Mouse (Mus musculus) kidney, adult 2 months (tissue): ENCODE results near the gene Cideb. TPM values are rescaled to one million over a fixed set of nuclear protein-coding genes. Genes with fewer than 3 reads are reported as not detected.

Experiments used
- DNase-seq: peaks from one replicate; pipeline ENCODE4 v3.0.0; 2021
- H3K27ac ChIP-seq: fragments of 200-500 bp; 2 replicates; pipeline ENCODE4 v1.5.1; 2012; ENCODE audit warnings: low read depth, low read length, control low read depth, inconsistent platforms; ENCODE audit not compliant: insufficient read depth
- H3K27me3 ChIP-seq: fragments of 200-500 bp; replicated peaks from 2 replicates; pipeline ENCODE4 v1.6.1; 2012; ENCODE audit warnings: mild to moderate bottlenecking, moderate library complexity, low read length, inconsistent platforms; ENCODE audit not compliant: control insufficient read depth, insufficient read depth
- H3K36me3 ChIP-seq: fragments of 200-500 bp; 2 replicates; pipeline ENCODE4 v1.6.1; 2012; ENCODE audit warnings: mild to moderate bottlenecking, moderate library complexity, low read length, inconsistent platforms; ENCODE audit not compliant: control insufficient read depth, insufficient read depth
- H3K4me1 ChIP-seq: fragments of 200-500 bp; 2 replicates; pipeline ENCODE4 v1.6.1; 2011; ENCODE audit warnings: low read length; ENCODE audit not compliant: control insufficient read depth, insufficient read depth
- H3K4me3 ChIP-seq: fragments of 200-500 bp; 2 replicates; pipeline ENCODE4 v1.5.1; 2011; ENCODE audit warnings: mild to moderate bottlenecking, low read depth, low read length, control low read depth; ENCODE audit not compliant: insufficient read depth
- CTCF ChIP-seq: fragments of 200-500 bp; conservative IDR thresholded peaks from 2 replicates; pipeline ENCODE4 v1.5.1; 2011; ENCODE audit warnings: low read depth, mild to moderate bottlenecking, control low read depth, low read length, moderate library complexity, mixed read lengths; ENCODE audit not compliant: insufficient read depth, insufficient read length
- POLR2A ChIP-seq: fragments of 200-500 bp; IDR thresholded peaks from one replicate; pipeline ENCODE4 v1.6.1; 2011; ENCODE audit warnings: low read depth, low read length, control low read depth
- WGBS: fragments of 180-500 bp; shearing (Covaris S2); methylation state at CpG from one replicate; pipeline ENCODE4 v1.1.7; 2018; 5-methylcytosine and 5-hydroxymethylcytosine counted together
- polyA plus RNA-seq: library from polyadenylated mRNA; depleted of rRNA; stranded (reverse); fragments of >200 nt; gene quantifications from 2 replicates; pipeline ENCODE4 v1.2.3, GENCODE M21; 2012

Cideb gene
- polyA plus RNA-seq, 1 experiment = 513 TPM

GRCm38 (mm10) chr14:55730531-55731032, 27.7 kb downstream of the Cideb start:
- Histone ChIP-seq H3K4me1 (no peaks in the 10 kb centered on the region; the same call in 1 of the 2 replicates), H3K36me3 (no peaks in the 10 kb centered on the region), H3K27me3 (no peaks in the 10 kb centered on the region), H3K4me3 (no peak overlapping the region), H3K27ac (no peak overlapping the region)
- TF ChIP-seq POLR2A = no peak
- no peak for TF ChIP-seq CTCF
- WGBS = 69% methylated on average over 7 of the region's 7 CpGs
- peak; percentile 31 for DNase-seq

- 77% methylated on average over 7 of the region's 7 CpGs for WGBS
- no peak for TF ChIP-seq POLR2A
- TF ChIP-seq CTCF = no peak
- no peaks in the 10 kb centered on the region for H3K36me3 ChIP-seq
- H3K4me3 ChIP-seq = no peak overlapping the region
- no peaks in the 10 kb centered on the region; the same call in 1 of the 2 replicates for H3K4me1 ChIP-seq
- no peak overlapping the region for H3K27ac ChIP-seq
- no peak for DNase-seq
- no peaks in the 10 kb centered on the region for H3K27me3 ChIP-seq
These were observed 28.1 kb downstream of the Cideb start for GRCm38 (mm10) chr14:55730116-55730515.

GRCm38 (mm10) chr14:55727889-55728685, 30.2 kb downstream of the Cideb start:
- Histone ChIP-seq H3K36me3 (no peaks in the 10 kb centered on the region), H3K4me3 (no peak overlapping the region), H3K27ac (no peak overlapping the region), H3K4me1 (peaks cover 3% of the 10 kb centered on the region; the same call in 1 of the 2 replicates), H3K27me3 (no peaks in the 10 kb centered on the region)
- TF ChIP-seq CTCF (no peak), POLR2A (no peak)
- WGBS = 66% methylated on average over 8 of the region's 8 CpGs
- DNase-seq = no peak

- Histone ChIP-seq H3K4me3 (no peak overlapping the region), H3K27ac (no peak overlapping the region), H3K36me3 (no peaks in the 10 kb centered on the region), H3K4me1 (peaks cover 5% of the 10 kb centered on the region; the same call in 1 of the 2 replicates), H3K27me3 (no peaks in the 10 kb centered on the region)
- TF ChIP-seq POLR2A = no peak
- no peak for TF ChIP-seq CTCF
- no peak for DNase-seq
These were observed 32.0 kb downstream of the Cideb start for GRCm38 (mm10) chr14:55726261-55726660.

GRCm38 (mm10) chr14:55724411-55724871, 33.8 kb downstream of the Cideb start:
- H3K4me3 ChIP-seq = no peak overlapping the region
- 0 out of 2 replicates have a peak overlapping the region, but pooled peaks have one; percentile 24 for H3K27ac ChIP-seq
- no peaks in the 10 kb centered on the region for H3K36me3 ChIP-seq
- H3K27me3 ChIP-seq = no peaks in the 10 kb centered on the region
- H3K4me1 ChIP-seq = peaks cover 10% of the 10 kb centered on the region; the same call in 1 of the 2 replicates
- DNase-seq = peak; percentile 72
- WGBS = 37% methylated on average over 8 of the region's 8 CpGs
- TF ChIP-seq CTCF (no peak), POLR2A (no peak)

GRCm38 (mm10) chr14:55723433-55723832, 34.8 kb downstream of the Cideb start:
- peaks cover 10% of the 10 kb centered on the region; the same call in 1 of the 2 replicates for H3K4me1 ChIP-seq
- TF ChIP-seq CTCF = no peak
- TF ChIP-seq POLR2A = no peak
- no peaks in the 10 kb centered on the region for H3K27me3 ChIP-seq
- H3K4me3 ChIP-seq = no peak overlapping the region
- WGBS = 95% methylated on average over 7 of the region's 7 CpGs
- no peaks in the 10 kb centered on the region for H3K36me3 ChIP-seq
- no peak for DNase-seq
- no peak overlapping the region for H3K27ac ChIP-seq

- H3K4me1 ChIP-seq = peaks cover 15% of the 10 kb centered on the region; the same call in 1 of the 2 replicates
- no peaks in the 10 kb centered on the region for H3K36me3 ChIP-seq
- H3K27me3 ChIP-seq = no peaks in the 10 kb centered on the region
- 46% methylated on average over 8 of the region's 8 CpGs for WGBS
- DNase-seq = no peak
- H3K27ac ChIP-seq = no peak overlapping the region; the same call in 1 of the 2 replicates
- no peak overlapping the region for H3K4me3 ChIP-seq
- TF ChIP-seq CTCF (no peak), POLR2A (no peak)
These were observed 35.8 kb downstream of the Cideb start for GRCm38 (mm10) chr14:55722438-55722945.
